Mouse (Mus musculus): ENCODE measurements around the gene Zfp574.

Zfp574 gene

DNA sequence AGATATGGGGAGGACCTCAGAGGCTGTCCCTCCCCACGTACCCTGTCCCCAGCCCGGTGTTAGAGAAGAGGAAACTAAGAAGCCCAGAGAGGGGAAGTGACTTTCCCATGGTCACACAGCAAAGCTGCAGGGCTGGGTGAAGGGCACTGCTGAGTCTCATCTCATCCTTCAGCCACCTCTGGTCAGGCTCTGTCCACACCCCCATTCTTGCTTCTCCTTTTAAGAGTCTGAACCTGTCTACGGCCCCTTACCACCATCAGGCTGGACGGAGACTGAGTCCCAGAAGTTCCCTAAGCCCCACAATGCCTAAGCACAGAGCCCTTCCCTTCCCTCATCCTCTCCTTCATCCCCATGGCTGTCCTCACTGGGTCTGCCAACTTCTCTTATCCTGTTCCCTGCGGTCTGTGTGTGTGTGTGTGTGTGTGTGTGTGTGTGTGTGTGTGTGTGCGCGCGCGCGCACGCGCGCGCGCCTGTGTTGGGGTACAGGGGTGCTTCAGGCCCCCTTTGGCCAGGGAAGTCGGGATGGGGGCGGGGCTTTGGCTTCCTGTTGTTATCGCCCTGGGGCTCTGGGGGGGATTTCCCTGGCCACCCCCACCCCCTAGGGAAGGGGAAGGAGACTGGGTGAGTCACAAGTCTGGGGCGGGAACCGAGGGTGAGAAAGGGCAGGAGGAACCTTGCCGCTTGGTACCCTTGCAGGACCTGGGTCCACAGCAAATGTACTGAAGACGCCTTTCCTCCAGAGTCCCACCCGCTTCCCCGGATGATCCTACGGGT is 47.9 kb downstream of the Zfp574 start:
- DNase-seq, result no peak

DNA sequence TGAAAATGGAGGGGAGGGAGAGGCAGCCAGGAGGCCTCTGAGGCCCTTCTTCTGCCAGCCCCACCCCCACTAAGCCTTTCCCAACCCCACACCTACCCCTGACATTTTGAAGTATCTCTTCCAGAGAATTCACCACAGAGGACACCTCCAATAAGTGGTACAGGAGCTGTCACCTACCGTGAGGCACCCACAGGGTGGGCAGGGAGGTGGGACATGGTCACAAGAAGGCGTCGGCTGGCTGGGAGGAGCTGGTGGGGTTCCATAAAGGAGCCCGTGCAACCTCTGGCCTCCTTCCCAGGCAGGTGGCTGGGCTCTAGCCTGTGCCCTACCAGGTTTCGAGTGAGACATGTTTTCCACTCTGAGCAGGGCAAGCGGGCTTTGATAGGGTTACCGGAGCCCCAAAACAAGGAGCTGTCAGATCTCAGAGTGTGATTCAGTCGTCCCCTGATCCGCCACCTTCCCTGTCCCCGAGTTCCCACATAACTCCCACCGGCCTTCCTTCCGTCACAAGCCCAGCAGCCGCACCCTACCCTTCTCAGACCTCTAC is 48.9 kb downstream of the Zfp574 start:
- no peak for DNase-seq

DNA sequence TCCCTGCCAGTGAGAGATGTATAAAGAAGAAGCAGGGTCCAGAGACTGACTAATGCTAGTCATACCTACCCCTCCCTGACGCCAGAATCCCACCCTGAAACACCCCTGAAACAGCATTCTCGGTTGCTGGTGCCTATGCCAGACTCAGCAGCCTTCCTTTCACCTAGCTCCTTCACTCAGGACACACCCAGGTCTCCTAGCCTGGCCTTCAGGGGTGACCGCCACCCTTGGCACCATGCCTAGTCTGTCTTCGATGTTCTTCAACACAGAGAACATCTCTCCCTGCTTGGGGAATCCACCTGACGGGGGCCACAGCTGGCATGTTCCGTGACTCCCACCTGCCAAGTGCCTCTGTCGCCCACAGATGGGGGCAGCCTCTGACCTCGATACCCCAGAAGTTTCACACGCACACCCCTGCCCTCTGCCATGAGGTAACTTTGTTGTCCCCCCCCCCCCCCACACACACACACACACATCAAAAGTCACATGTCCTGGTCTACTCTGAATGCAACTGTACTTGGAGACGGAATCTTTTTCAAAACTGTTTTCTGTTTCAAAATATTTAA is 53.4 kb downstream of the Zfp574 start:
- DNase-seq, result no peak

DNA sequence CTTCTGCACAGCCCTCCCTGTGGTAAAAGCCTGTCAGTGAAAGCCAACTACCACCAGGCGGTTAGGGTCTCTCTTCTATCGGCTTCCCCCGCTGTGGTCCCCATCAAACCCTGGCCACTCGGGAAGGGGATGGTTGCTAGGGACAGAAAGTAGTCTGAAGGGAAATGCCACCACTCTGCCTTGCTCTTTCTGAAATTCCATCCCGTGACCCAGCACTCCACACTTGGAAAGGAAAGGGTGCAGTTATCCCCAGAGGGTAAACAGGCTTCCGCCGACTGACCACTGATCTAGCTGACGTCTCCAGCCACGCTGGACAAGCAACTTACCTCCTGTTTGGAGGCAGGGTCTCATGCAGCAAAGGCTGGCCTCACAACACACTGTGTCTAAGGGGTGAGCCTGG is 55.6 kb downstream of the Zfp574 start:
- no peak for DNase-seq

DNA sequence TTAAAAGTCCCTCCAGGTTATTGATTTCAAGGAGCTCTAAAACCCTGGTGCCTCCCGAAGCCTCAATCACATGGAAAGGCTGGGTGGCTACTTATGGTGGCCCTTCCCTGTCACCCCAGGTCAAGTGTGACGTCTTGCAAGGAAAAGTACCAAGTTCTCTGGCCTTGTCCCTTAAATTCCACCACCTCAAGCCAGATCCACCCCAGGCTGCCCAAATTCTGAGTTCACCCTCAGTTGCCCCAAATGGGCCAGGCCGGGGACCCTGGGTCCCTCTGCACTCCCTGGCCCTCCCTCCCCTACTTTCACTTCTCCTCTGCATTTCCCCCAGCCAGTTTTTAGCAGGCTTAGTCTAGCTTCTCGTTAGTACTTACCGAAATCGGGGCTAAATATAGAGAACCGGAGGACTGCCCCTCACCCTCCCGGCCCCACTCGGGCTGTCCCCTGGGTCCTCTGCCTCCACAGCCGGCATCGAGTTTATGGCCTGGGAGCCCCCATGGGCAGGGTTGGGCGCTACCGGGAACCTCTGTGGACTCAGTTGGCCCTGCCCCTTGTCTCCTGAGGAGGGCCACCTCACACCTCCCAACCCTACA is 57.1 kb downstream of the Zfp574 start:
- DNase-seq, result no peak

DNA sequence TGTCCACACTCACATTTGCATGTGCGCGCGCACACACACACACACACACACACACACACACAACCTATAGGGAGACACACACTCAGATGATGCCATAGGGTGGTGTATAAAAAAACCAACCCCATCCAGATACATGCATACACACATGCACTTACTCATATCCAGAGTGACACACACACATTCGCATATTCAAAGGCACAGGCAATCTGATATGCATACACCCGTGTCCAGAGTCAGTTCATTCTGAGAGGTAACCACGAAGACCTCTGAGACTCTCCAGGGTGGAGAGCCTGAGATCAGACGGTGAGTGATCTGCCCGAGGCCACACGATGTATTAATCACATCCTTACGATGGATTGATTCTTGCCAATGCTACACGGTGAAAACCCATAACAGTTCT is 58.2 kb downstream of the Zfp574 start:
- DNase-seq, result no peak

DNA sequence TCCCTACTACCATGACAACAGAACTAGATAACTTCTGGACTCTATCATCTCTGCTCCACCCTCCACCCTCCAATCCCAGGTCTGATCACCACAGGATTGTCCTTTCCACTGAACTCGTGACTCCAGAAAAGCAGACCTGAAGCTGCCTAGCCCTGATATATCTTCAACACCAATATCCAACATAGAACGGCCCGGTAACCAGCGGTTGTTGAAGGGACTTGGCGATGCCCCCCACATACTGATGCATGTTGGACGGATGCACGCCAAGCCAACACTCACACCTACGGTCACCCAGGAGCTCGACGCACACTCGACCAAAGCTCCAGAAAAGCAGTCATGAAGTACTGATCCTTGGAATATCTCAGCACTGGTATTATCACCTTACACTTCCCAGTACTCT is 58.9 kb downstream of the Zfp574 start:
- DNase-seq, result no peak

DNA sequence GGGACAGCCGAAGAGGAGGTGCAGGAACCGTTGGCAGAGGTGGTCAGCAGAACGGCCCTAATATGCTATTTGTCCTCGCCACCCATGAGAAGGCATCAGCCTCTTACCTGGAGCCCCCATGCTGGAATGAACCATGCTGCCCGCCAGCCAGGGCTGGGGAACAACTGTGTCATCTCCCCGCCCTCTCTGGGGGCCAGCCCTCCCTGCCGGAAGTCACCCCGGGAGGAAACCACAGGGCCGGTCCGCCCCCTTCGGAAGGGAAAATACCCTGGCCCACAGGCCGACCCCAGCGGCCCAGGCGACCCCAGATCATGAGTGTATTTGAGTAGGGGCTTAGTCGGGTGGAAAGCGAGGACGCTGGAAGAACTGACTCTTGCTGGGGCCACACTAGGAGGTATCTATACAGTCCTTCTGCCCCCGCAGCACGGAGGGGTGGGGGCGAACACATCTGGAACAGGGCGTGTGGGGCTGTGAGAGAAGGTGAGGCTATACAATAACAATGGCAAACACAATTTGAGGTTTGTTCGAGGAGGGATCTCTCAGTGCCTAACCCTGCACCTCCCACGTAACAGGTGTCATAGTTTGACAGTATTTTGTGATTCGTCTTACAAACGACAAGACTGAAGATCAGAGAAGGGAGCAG is 60.1 kb downstream of the Zfp574 start:
- no peak for DNase-seq

Measured in right cerebral cortex, postnatal 4 days (tissue).